Mouse (Mus musculus) heart, postnatal 14 days (tissue): ENCODE measurements at regions not wholly inside any gene's neighbourhood (a gene's known extent, or its start where the extent isn't known, plus 50 kb on each side); places are given as distances from the start of the nearest gene placed in this dataset.

Experiments
- DNase-seq, 2 experiments: peaks; one replicate each; pipeline ENCODE4 v3.0.0; 2021 to 2022
- intact Hi-C: fragments of 180-260 bp; cut with DNase I; formaldehyde crosslinking; loops from one replicate; pipeline ENCODE4 v1.15.1; 2025

- intact Hi-C loops, result no loop called here
- no peak for DNase-seq
These were observed 193.1 kb upstream of the Clnk start for GRCm38 (mm10) chr5:39069683-39070082.

- DNase-seq, result no peak
- intact Hi-C loops, result no loop called here
These were observed 186.4 kb upstream of the Clnk start for GRCm38 (mm10) chr5:39063061-39063460.

GRCm38 (mm10) chr5:39052490-39053250 lies 176.1 kb upstream of the Clnk start:
- intact Hi-C loops, result no loop called here
- no peak for DNase-seq

GRCm38 (mm10) chr5:39050512-39050911 lies 173.9 kb upstream of the Clnk start:
- DNase-seq, result no peak
- intact Hi-C loops, result no loop called here

- DNase-seq, result no peak
- intact Hi-C loops, result no loop called here
These were observed 172.5 kb upstream of the Clnk start for GRCm38 (mm10) chr5:39049141-39049540.

- intact Hi-C loops, result no loop called here
- no peak for DNase-seq
These were observed 163.9 kb upstream of the Clnk start for GRCm38 (mm10) chr5:39040467-39040866.

GRCm38 (mm10) chr5:39023241-39023640 lies 146.6 kb upstream of the Clnk start:
- DNase-seq, result no peak
- intact Hi-C loops, result no loop called here

- no peak for DNase-seq
- intact Hi-C loops, result no loop called here
These were observed 124.0 kb upstream of the Clnk start for GRCm38 (mm10) chr5:39000643-39001042.

GRCm38 (mm10) chr5:38999700-39000099 lies 123.1 kb upstream of the Clnk start:
- DNase-seq, result no peak
- intact Hi-C loops, result no loop called here

GRCm38 (mm10) chr5:38972397-38973159 lies 96.0 kb upstream of the Clnk start:
- DNase-seq, result no peak
- intact Hi-C loops, result no loop called here

GRCm38 (mm10) chr5:38970497-38970896 lies 93.9 kb upstream of the Clnk start:
- intact Hi-C loops, result no loop called here
- no peak for DNase-seq

GRCm38 (mm10) chr5:38967010-38967409 lies 90.4 kb upstream of the Clnk start:
- intact Hi-C loops, result no loop called here
- no peak for DNase-seq

GRCm38 (mm10) chr5:38964445-38964844 lies 87.8 kb upstream of the Clnk start:
- no peak for DNase-seq
- intact Hi-C loops, result no loop called here

GRCm38 (mm10) chr5:38950520-38951288 lies 74.1 kb upstream of the Clnk start:
- DNase-seq, result no peak
- intact Hi-C loops, result no loop called here

GRCm38 (mm10) chr5:38945903-38946686 lies 69.5 kb upstream of the Clnk start:
- intact Hi-C loops, result no loop called here
- no peak for DNase-seq

GRCm38 (mm10) chr5:38932382-38933079 lies 55.9 kb upstream of the Clnk start:
- DNase-seq, result no peak
- intact Hi-C loops, result no loop called here

GRCm38 (mm10) chr5:38927051-38927450 lies 50.4 kb upstream of the Clnk start:
- no peak for DNase-seq
- intact Hi-C loops, result no loop called here
